Mouse (Mus musculus) liver, embryonic 12.5 days (tissue): Measurements from ENCODE around the gene Ccdc141. TPM values are rescaled to one million over a fixed set of nuclear protein-coding genes. Genes with fewer than 3 reads are reported as not detected.

Experiments
- ATAC-seq: fragments of 200-750 bp; cut with Nextera tagmentation; 2 replicates; pipeline ENCODE4 v1.8.0; 2017; ENCODE audit warnings: moderate number of reproducible peaks, mild to moderate bottlenecking, moderate library complexity
- H3K27ac ChIP-seq: fragments of 300-500 bp; sonication (generic); 2 replicates; pipeline ENCODE4 v1.5.1; 2016; ENCODE audit warnings: mild to moderate bottlenecking
- H3K27me3 ChIP-seq: fragments of 300-500 bp; sonication (generic); replicated peaks from 2 replicates; pipeline ENCODE4 v1.6.1; 2016; ENCODE audit warnings: mild to moderate bottlenecking, moderate library complexity
- H3K36me3 ChIP-seq: fragments of 300-500 bp; sonication (generic); 2 replicates; pipeline ENCODE4 v1.6.1; 2016; ENCODE audit warnings: mild to moderate bottlenecking, moderate library complexity
- H3K4me1 ChIP-seq: fragments of 300-500 bp; sonication (generic); 2 replicates; pipeline ENCODE4 v1.6.1; 2016
- H3K4me2 ChIP-seq: fragments of 300-500 bp; sonication (generic); 2 replicates; pipeline ENCODE4 v1.6.1; 2016; ENCODE audit warnings: mild to moderate bottlenecking, moderate library complexity
- H3K4me3 ChIP-seq: fragments of 300-500 bp; sonication (generic); 2 replicates; pipeline ENCODE4 v1.5.1; 2016; ENCODE audit warnings: mild to moderate bottlenecking, moderate library complexity
- H3K9ac ChIP-seq: fragments of 300-500 bp; sonication (generic); 2 replicates; pipeline ENCODE4 v1.6.1; 2016; ENCODE audit warnings: mild to moderate bottlenecking, moderate library complexity
- H3K9me3 ChIP-seq: fragments of 300-500 bp; sonication (generic); replicated peaks from 2 replicates; pipeline ENCODE4 v1.6.1; 2016; ENCODE audit warnings: mild to moderate bottlenecking, moderate library complexity
- WGBS: fragments of 180-500 bp; shearing (Covaris S2); methylation state at CpG from one replicate; pipeline ENCODE4 v1.1.7; 2016; ENCODE audit not compliant: insufficient replicate concordance; 5-methylcytosine and 5-hydroxymethylcytosine counted together
- polyA plus RNA-seq: library from polyadenylated mRNA; unstranded; fragments of >200 nt; fragmentation: Nextera tagmentation; extraction: Ambion mirVana; gene quantifications from 2 replicates; pipeline ENCODE4 v1.2.1, GENCODE M21; 2016

Ccdc141 gene
- polyA plus RNA-seq, 1 experiment from 2014 or later: 1.9 TPM

DNA sequence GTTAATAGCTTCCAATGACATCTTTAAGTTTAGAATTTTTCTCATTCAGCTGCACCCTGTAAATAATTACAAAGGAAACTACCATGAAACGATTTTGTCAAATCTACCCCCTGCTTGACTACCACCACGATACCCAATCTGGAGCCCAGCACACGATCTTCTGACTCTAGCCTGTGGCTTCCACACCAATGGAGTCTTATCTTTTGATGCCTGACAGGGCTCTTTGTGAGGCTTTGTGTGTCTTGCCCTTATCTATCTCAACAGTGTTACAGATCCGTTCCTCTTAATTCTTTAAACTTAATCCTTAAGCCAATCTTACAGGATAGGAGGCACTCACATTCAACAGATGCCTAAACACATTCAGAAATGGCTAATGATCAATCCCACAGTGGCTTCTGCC is 16.4 kb downstream of the Ccdc141 start:
- peak overlapping the region; percentile 6; the same call in 1 of the 2 replicates for H3K4me2 ChIP-seq
- H3K4me1 ChIP-seq: peaks cover 11% of the 10 kb centered on the region
- H3K27me3 ChIP-seq: no peaks in the 10 kb centered on the region
- no peak overlapping the region for H3K4me3 ChIP-seq
- 7% methylated on average over 4 of the region's 4 CpGs for WGBS
- H3K9me3 ChIP-seq: no peaks in the 10 kb centered on the region
- H3K27ac ChIP-seq: no peak overlapping the region
- H3K36me3 ChIP-seq: no peaks in the 10 kb centered on the region
- peak; percentile 91 for ATAC-seq
- no peak overlapping the region for H3K9ac ChIP-seq

DNA sequence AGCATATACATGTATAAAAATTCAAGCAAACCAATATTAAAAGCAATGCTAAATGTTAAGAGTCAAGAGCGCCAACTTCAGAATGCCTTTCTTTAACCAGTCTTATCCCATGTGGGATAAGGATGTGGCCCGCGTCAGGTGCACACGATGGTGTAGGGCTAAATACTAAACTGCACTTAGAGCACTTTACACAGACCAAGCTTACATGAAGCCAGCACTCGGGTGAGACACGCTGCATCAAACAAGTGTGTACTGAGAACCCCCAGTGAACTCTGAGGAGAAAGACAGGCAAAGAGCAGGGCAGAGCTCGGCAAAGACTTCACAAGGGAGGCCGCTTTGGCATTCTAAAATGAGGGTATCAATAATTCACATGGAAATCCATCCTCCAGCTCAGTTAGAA is 19.2 kb downstream of the Ccdc141 start:
- 85% methylated on average over 8 of the region's 8 CpGs for WGBS
- H3K9ac ChIP-seq: no peak overlapping the region
- peaks cover 11% of the 10 kb centered on the region for H3K4me1 ChIP-seq
- H3K36me3 ChIP-seq: no peaks in the 10 kb centered on the region
- no peak for ATAC-seq
- no peaks in the 10 kb centered on the region for H3K9me3 ChIP-seq
- H3K4me3 ChIP-seq: no peak overlapping the region
- H3K4me2 ChIP-seq: no peak overlapping the region
- H3K27me3 ChIP-seq: no peaks in the 10 kb centered on the region
- no peak overlapping the region for H3K27ac ChIP-seq

DNA sequence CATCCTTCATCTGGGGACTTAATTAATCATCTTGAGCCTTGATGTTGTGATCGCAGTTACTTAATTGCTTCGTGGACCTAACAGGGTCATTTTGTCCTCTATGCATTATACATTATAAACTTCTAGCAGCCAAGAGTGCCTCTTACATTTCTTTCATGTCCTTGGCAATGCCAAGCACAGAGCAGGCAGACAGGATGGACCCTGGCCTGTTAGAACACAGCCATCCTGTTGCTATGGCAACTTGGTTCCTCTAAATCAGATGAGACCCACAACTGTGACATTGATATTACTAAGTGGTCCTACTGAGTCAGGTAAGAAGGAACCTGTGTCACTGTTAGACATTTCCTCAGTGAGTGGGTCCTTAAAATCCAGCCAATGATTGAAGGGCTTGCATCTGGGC is 20.9 kb downstream of the Ccdc141 start:
- ATAC-seq: no peak

DNA sequence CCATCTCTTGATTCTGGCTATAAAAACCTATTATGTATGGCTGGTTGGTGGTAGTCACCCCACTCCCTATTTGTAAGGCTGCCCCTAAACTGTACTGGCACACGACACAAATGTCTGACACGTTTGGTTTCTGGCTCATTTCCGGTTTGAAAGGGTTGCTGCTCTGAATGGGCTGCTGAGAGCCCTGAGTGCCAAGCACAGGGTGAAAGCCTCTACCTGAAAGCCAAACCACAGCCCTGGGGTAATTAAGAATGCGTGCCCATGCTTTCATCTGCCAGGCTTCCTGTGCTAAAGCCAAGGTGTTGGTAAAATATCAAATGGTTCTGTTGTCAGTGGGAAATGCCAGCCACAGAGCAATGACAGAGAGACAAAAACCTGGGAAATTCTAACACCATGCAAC is 22.2 kb downstream of the Ccdc141 start:
- Histone ChIP-seq H3K4me1 (no peaks in the 10 kb centered on the region; the same call in 1 of the 2 replicates), H3K36me3 (no peaks in the 10 kb centered on the region), H3K4me3 (no peak overlapping the region), H3K9me3 (no peaks in the 10 kb centered on the region), H3K27ac (no peak overlapping the region), H3K9ac (no peak overlapping the region), H3K4me2 (no peak overlapping the region), H3K27me3 (no peaks in the 10 kb centered on the region)
- WGBS: 43% methylated on average over 4 of the region's 4 CpGs
- ATAC-seq: no peak

More for the DNA sequence above, 20.9 kb downstream of the Ccdc141 start:
- no peak overlapping the region for H3K27ac ChIP-seq
- H3K4me1 ChIP-seq: peaks cover 7% of the 10 kb centered on the region
- H3K9ac ChIP-seq: no peak overlapping the region
- H3K9me3 ChIP-seq: no peaks in the 10 kb centered on the region
- H3K36me3 ChIP-seq: no peaks in the 10 kb centered on the region
- no peak overlapping the region for H3K4me2 ChIP-seq
- no peaks in the 10 kb centered on the region for H3K27me3 ChIP-seq
- 72% methylated on average over 2 of the region's 2 CpGs for WGBS
- H3K4me3 ChIP-seq: no peak overlapping the region

DNA sequence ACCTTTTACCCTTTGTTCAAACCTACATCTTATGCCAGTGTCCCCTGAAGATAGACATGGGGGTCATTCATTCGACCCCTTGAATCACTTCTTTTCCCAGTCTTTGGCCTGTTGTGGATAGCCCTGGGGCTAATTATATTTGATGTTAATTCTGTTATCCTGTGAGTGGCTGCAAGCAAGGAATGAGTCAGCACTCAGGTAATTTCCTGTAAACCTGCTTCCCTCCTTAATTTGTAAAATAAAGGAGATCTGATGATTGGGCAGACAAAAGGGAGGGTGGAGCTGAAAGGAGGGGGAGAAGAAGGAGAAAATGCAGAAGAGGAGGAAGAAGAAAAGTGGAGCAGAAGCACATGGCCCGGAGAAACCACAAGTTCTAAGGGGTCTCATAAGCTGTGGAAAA is 23.5 kb downstream of the Ccdc141 start:
- H3K27ac ChIP-seq: no peak overlapping the region
- no peaks in the 10 kb centered on the region for H3K9me3 ChIP-seq
- 63% methylated on average over 2 of the region's 2 CpGs for WGBS
- no peak overlapping the region for H3K4me2 ChIP-seq
- H3K4me3 ChIP-seq: no peak overlapping the region
- no peak for ATAC-seq
- no peak overlapping the region for H3K9ac ChIP-seq
- no peaks in the 10 kb centered on the region for H3K27me3 ChIP-seq
- H3K36me3 ChIP-seq: no peaks in the 10 kb centered on the region
- no peaks in the 10 kb centered on the region; the same call in 1 of the 2 replicates for H3K4me1 ChIP-seq

DNA sequence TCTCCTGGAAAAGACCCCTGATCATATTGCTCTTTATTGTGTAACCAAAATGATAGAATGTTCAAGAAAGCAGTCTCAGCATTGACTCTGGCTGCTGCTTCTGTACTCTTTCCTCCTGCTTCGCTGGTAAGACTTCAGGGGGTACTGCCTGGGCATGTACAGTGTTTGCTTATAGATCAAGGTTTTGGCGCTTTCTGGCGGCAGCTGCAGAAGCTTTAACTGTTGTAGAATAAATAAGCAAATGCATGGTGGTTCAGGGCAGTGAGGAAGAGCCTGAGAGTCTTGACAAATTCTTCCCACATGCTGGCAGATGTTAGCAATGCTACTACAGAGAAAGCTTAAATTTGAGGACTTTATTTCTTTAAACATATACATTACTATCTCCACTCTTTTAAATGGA is 24.1 kb downstream of the Ccdc141 start:
- 49% methylated on average over 3 of the region's 3 CpGs for WGBS
- no peaks in the 10 kb centered on the region for H3K27me3 ChIP-seq
- H3K4me1 ChIP-seq: no peaks in the 10 kb centered on the region; the same call in 1 of the 2 replicates
- no peaks in the 10 kb centered on the region for H3K9me3 ChIP-seq
- H3K9ac ChIP-seq: no peak overlapping the region
- H3K4me2 ChIP-seq: no peak overlapping the region
- H3K27ac ChIP-seq: no peak overlapping the region
- ATAC-seq: no peak
- H3K36me3 ChIP-seq: no peaks in the 10 kb centered on the region
- H3K4me3 ChIP-seq: no peak overlapping the region

DNA sequence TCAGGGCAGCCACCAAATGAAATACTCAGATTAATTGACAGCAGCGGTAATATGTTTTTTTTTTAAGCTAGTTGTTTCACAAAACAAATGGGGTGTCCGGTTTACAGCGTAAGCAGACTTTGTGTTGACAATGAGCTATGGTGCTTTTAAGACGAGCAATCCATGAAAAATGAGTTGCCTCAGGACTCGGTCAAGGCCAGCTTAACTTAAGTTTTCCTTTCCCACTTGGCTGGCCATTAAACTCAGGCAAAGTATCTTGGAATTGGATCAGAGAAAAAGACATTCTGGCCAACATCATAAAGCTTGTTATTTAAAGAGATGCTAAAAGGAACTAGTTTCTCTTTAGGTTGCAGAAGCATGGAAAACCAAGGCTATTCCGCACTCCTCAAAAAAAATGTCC is 26.9 kb downstream of the Ccdc141 start:
- Histone ChIP-seq H3K9ac (no peak overlapping the region), H3K27ac (no peak overlapping the region), H3K4me2 (no peak overlapping the region), H3K36me3 (no peaks in the 10 kb centered on the region), H3K4me1 (no peaks in the 10 kb centered on the region; the same call in 1 of the 2 replicates), H3K27me3 (no peaks in the 10 kb centered on the region), H3K9me3 (no peaks in the 10 kb centered on the region), H3K4me3 (no peak overlapping the region)
- 69% methylated on average over 6 of the region's 6 CpGs for WGBS
- ATAC-seq: no peak

DNA sequence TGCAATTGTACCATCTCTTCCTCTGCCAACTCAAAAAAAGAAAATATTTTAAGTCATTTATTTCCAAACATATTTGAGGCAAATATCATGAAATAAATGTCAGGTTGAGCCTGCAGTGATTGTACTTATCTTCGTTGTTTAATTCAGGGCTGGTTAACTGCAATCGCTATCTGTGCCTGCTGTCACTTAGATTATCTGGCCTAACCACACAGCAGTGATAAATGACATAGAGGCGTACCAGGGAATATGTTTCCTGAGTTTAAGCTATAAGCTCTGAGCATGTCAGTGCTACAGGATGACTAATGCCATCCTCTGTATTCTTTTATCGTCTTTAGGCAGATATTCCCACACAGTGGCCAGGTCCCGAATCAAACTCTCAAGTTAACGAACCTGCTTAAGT is 31.6 kb downstream of the Ccdc141 start:
- H3K36me3 ChIP-seq: no peaks in the 10 kb centered on the region
- no peaks in the 10 kb centered on the region for H3K27me3 ChIP-seq
- H3K9me3 ChIP-seq: no peaks in the 10 kb centered on the region
- no peak overlapping the region for H3K27ac ChIP-seq
- no peak overlapping the region for H3K4me2 ChIP-seq
- no peak overlapping the region for H3K9ac ChIP-seq
- H3K4me3 ChIP-seq: no peak overlapping the region
- no peak for ATAC-seq
- WGBS: 47% methylated on average over 6 of the region's 6 CpGs
- no peaks in the 10 kb centered on the region; the same call in 1 of the 2 replicates for H3K4me1 ChIP-seq

DNA sequence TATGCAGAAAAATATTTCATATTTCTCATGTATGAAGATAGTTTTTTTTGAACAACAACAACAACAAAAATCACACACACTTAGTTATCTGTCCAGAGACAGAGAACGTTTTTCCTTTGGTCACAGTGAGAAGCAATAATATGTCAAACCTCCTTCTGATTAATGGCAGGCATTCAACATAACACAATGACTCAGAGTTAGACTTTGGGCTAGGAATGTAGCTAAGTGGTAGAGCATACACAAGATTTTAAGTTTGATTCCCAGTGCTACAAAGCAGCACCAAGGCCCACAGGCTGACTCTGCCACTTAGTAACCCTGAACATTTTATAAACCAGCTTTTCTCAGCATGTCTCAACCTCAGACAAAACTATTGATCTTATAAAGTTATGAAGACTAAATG is 35.5 kb downstream of the Ccdc141 start:
- no peak for ATAC-seq
- H3K9ac ChIP-seq: no peak overlapping the region
- H3K4me2 ChIP-seq: no peak overlapping the region
- no peaks in the 10 kb centered on the region for H3K36me3 ChIP-seq
- H3K27ac ChIP-seq: no peak overlapping the region
- no peaks in the 10 kb centered on the region for H3K27me3 ChIP-seq
- no peaks in the 10 kb centered on the region for H3K9me3 ChIP-seq
- H3K4me3 ChIP-seq: no peak overlapping the region
- H3K4me1 ChIP-seq: no peaks in the 10 kb centered on the region; the same call in 1 of the 2 replicates
- 32% methylated on average over 1 of the region's 1 CpGs for WGBS

DNA sequence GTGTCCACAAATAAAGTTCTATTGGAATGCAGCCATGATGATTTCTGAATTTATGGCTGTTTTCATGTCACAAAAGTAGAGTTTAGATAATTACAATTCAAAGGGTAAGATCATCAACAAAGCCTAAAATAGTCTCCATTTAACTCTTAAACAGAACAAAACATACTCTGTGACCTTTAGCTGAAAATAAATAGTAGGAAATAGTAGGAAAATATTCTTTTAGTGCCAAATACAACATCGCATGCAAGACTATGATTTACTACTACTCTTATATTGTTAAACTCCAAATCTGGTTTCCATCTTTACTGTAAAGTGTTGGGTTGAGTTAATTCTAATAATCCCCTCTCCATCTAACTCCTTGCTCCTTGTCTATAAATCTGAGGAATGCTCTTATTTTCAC is 37.0 kb downstream of the Ccdc141 start:
- Histone ChIP-seq H3K4me2 (no peak overlapping the region), H3K27ac (no peak overlapping the region), H3K27me3 (no peaks in the 10 kb centered on the region), H3K4me1 (no peaks in the 10 kb centered on the region), H3K4me3 (no peak overlapping the region), H3K36me3 (no peaks in the 10 kb centered on the region), H3K9me3 (no peaks in the 10 kb centered on the region), H3K9ac (no peak overlapping the region)
- ATAC-seq: no peak
- WGBS: 86% methylated on average over 1 of the region's 1 CpGs

DNA sequence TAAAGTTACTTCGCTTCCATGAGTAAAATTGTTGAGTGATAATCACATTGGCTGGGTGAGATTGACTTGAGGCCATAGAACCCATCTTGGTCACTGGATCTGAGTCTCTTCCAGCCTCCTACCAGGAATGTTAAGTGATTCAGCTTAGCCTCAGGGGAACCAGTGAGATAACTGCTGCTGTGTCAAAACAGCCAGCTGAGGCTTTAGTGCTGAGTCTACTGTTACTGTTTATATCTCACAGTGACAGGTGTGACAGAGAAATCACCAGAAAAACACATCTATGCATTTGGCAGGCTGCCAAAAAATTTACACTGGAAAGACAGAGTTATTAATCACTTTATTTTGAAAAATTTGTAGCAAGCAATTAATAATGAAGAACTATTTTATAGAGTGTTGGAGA is 43.5 kb downstream of the Ccdc141 start:
- Histone ChIP-seq H3K4me3 (no peak overlapping the region), H3K9ac (no peak overlapping the region), H3K36me3 (no peaks in the 10 kb centered on the region), H3K9me3 (no peaks in the 10 kb centered on the region), H3K27ac (no peak overlapping the region), H3K4me1 (no peaks in the 10 kb centered on the region), H3K27me3 (no peaks in the 10 kb centered on the region), H3K4me2 (no peak overlapping the region)
- ATAC-seq: no peak
- WGBS: 72% methylated on average over 1 of the region's 1 CpGs

DNA sequence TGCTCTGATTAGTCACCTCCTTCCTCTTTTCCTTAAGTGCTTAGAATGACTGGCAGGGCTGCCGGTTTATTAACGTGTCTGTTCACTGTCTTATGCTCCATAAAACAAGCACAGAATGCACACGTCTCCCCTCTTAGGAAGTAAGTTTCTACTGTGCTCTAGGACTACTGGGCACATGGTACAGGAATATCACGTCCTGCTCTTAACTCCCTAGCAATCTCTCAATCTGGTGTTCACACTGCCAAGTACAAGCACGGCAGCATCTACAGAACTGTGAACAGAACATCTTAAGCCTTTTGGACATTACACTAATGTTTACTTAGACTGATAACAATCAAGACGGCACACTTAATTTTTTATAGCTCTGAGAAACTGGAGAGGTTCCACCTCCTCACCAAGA is 52.3 kb downstream of the Ccdc141 start:
- H3K27me3 ChIP-seq: no peaks in the 10 kb centered on the region
- H3K4me3 ChIP-seq: no peak overlapping the region
- 53% methylated on average over 6 of the region's 6 CpGs for WGBS
- no peak overlapping the region for H3K27ac ChIP-seq
- ATAC-seq: no peak
- no peaks in the 10 kb centered on the region for H3K4me1 ChIP-seq
- no peaks in the 10 kb centered on the region for H3K36me3 ChIP-seq
- no peak overlapping the region for H3K4me2 ChIP-seq
- no peak overlapping the region for H3K9ac ChIP-seq
- H3K9me3 ChIP-seq: no peaks in the 10 kb centered on the region

DNA sequence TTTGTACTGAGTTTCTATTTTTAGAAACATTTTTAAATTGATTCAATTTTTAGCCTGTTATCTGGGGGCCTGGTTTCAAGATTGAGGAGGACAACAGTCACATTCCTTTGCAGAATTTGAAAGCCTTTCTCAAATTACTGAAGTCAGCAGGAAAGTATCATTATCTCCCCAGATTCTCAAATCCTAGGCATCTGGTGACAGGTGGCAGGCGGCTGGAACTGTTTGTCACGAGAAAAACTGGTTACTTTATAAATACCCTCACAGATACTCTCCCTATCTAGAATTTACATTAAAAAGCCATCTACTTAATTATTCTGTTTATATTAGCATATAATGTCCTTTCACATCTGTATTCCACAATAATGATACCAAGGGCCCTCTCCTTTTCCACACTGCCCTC is 56.1 kb downstream of the Ccdc141 start:
- ATAC-seq: no peak
- Histone ChIP-seq H3K27me3 (no peaks in the 10 kb centered on the region), H3K9me3 (no peaks in the 10 kb centered on the region), H3K36me3 (no peaks in the 10 kb centered on the region), H3K27ac (no peak overlapping the region), H3K4me3 (no peak overlapping the region), H3K4me1 (no peaks in the 10 kb centered on the region), H3K4me2 (no peak overlapping the region), H3K9ac (no peak overlapping the region)
- WGBS: 54% methylated on average over 2 of the region's 2 CpGs
